Mouse (Mus musculus) megakaryocyte, embryonic 14.5 days (primary cell): Measurements from ENCODE around the gene Hax1.

Experiments used
- FLI1 ChIP-seq: IDR thresholded peaks from 2 replicates; pipeline ENCODE4 v1.6.1; 2012; ENCODE audit warnings: low read length, inconsistent platforms, mixed read lengths
- GATA1 ChIP-seq: IDR thresholded peaks from 3 replicates; pipeline ENCODE4 v1.6.1; 2012; ENCODE audit warnings: mixed read lengths, low read length, inconsistent platforms, borderline replicate concordance

GRCm38 (mm10) chr3:90004091-90004796, 5.7 kb upstream of the Hax1 start:
- TF ChIP-seq GATA1 (no peak), FLI1 (no peak)
